Mouse (Mus musculus) myocyte (in vitro differentiated cells): ENCODE measurements around the gene Col4a2. TPM values are rescaled to one million over a fixed set of nuclear protein-coding genes. Genes with fewer than 3 reads are reported as not detected.

Experiments
- H3K27me3 ChIP-seq: one replicate; pipeline ENCODE4 v1.6.1; 2011; ENCODE audit not compliant: control insufficient read depth, insufficient read depth, insufficient read length
- H3K36me3 ChIP-seq: one replicate; pipeline ENCODE4 v1.6.1; 2011; ENCODE audit not compliant: control insufficient read depth, insufficient read depth
- H3K4me2 ChIP-seq: one replicate; pipeline ENCODE4 v1.6.1; 2011; ENCODE audit warnings: low read depth, control low read depth
- H3K4me3 ChIP-seq: one replicate; pipeline ENCODE4 v1.5.1; 2011; ENCODE audit warnings: mild to moderate bottlenecking, control low read depth, moderate library complexity
- H3K79me2 ChIP-seq: one replicate; pipeline ENCODE4 v1.6.1; 2011; ENCODE audit not compliant: control insufficient read depth, insufficient read depth
- H3ac ChIP-seq: one replicate; pipeline ENCODE4 v1.6.1; 2011; ENCODE audit not compliant: control insufficient read depth, insufficient read length
- CEBPB ChIP-seq: IDR thresholded peaks from 2 replicates; pipeline ENCODE4 v1.6.1; 2011; ENCODE audit warnings: mild to moderate bottlenecking, moderate library complexity; ENCODE audit not compliant: poor library complexity, insufficient read depth, severe bottlenecking
- E2F4 ChIP-seq: IDR thresholded peaks from one replicate; pipeline ENCODE4 v1.6.1; 2011; ENCODE audit warnings: mild to moderate bottlenecking, control low read depth, moderate library complexity; ENCODE audit not compliant: insufficient read depth
- MAX ChIP-seq: IDR thresholded peaks from one replicate; pipeline ENCODE4 v1.6.1; 2011; ENCODE audit warnings: low read depth, mild to moderate bottlenecking, control low read depth
- MYOD1 ChIP-seq, 3 experiments: IDR thresholded peaks; one replicate each; pipeline ENCODE4 v1.6.1; 2011; ENCODE audit warnings: control low read depth in 2 of 3, low read depth in 2 of 3, mild to moderate bottlenecking in 2 of 3, moderate library complexity in 1 of 3; ENCODE audit not compliant: insufficient read length in 2 of 3, control insufficient read depth in 1 of 3
- MYOG ChIP-seq, 3 experiments: IDR thresholded peaks; one replicate each; pipeline ENCODE4 v1.6.1; 2011; ENCODE audit warnings: control low read depth in 2 of 3, low read depth in 2 of 3, mild to moderate bottlenecking in 2 of 3; ENCODE audit not compliant: insufficient read length in 2 of 3, control insufficient read depth in 1 of 3, insufficient read depth in 1 of 3
- POLR2A ChIP-seq: IDR thresholded peaks from one replicate; pipeline ENCODE4 v1.6.1; 2011; ENCODE audit warnings: low read depth, mild to moderate bottlenecking, control low read depth, moderate library complexity; ENCODE audit not compliant: insufficient read length
- POLR2AphosphoS2 ChIP-seq: IDR thresholded peaks from one replicate; pipeline ENCODE4 v1.6.1; 2011; ENCODE audit warnings: low read depth, control low read depth; ENCODE audit not compliant: insufficient read length
- REST ChIP-seq: IDR thresholded peaks from one replicate; pipeline ENCODE4 v1.6.1; 2011; ENCODE audit warnings: mild to moderate bottlenecking, control low read depth, moderate library complexity; ENCODE audit not compliant: insufficient read depth, insufficient read length
- SRF ChIP-seq: IDR thresholded peaks from one replicate; pipeline ENCODE4 v1.6.1; 2011; ENCODE audit warnings: low read depth; ENCODE audit not compliant: control insufficient read depth, insufficient read length
- TCF12 ChIP-seq: IDR thresholded peaks from one replicate; pipeline ENCODE4 v1.6.1; 2011; ENCODE audit warnings: mild to moderate bottlenecking, control low read depth; ENCODE audit not compliant: poor library complexity, insufficient read depth, severe bottlenecking
- TCF3 ChIP-seq: IDR thresholded peaks from one replicate; pipeline ENCODE4 v1.6.1; 2011; ENCODE audit warnings: low read depth, control low read depth; ENCODE audit not compliant: insufficient read length
- USF1 ChIP-seq: IDR thresholded peaks from one replicate; pipeline ENCODE4 v1.6.1; 2011; ENCODE audit warnings: low read depth, mild to moderate bottlenecking, control low read depth, moderate library complexity
- polyA plus RNA-seq: library from polyadenylated mRNA; unstranded; fragments of >200 nt; fragmentation: generic; extraction: Trizol; gene quantifications from one replicate; pipeline ENCODE4 v1.2.1, GENCODE M21; 2012; ENCODE audit warnings: missing spikeins

Col4a2 gene
- polyA plus RNA-seq, 1 experiment = 47.3 TPM

DNA sequence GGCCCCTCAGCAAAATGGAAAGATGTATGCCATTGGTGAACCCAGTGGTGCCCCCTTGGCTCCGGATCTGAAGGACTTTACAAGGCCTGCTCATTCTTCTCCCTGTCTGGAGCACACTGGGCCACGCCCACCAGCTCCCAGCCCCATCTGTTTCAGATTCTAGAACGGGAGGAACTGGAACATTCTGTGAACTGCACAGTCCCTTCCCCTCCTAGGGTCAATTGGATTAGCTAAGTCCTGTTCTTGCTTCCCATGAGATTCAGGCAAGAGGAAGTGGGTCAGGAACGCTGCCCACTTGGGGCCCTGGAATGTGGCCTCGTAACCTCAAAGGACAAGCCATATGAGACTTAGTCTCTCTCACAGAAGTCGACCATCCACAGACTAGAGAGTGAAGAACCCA lies 41.8 kb upstream of the Col4a2 start:
- no peak for TF ChIP-seq TCF12
- TF ChIP-seq POLR2A = no peak
- no peak overlapping the region for H3K4me3 ChIP-seq

GRCm38 (mm10) chr8:11272205-11272604 lies 40.4 kb upstream of the Col4a2 start:
- no peak overlapping the region for H3ac ChIP-seq
- H3K79me2 ChIP-seq = no peaks in the 10 kb centered on the region
- H3K4me2 ChIP-seq = no peak overlapping the region
- no peak overlapping the region for H3K4me3 ChIP-seq
- TF ChIP-seq MYOD1 (IDR thresholded peaks at IDR 0.05; ENCODE audit: control insufficient read depth in 1 of 3, insufficient read length in 2 of 3, low read depth in 2 of 3) = no peak
- no peak for TF ChIP-seq MYOG (IDR thresholded peaks at IDR 0.05; ENCODE audit: control insufficient read depth in 1 of 3, insufficient read depth in 1 of 3, insufficient read length in 2 of 3, low read depth in 2 of 3)
- no peak for TF ChIP-seq POLR2AphosphoS2
- no peak for TF ChIP-seq REST
- no peak for TF ChIP-seq SRF
- TF ChIP-seq TCF3 = no peak
- no peak for TF ChIP-seq MAX
- H3K36me3 ChIP-seq = no peaks in the 10 kb centered on the region
- H3K27me3 ChIP-seq = no peaks in the 10 kb centered on the region

More for the DNA sequence above, 41.8 kb upstream of the Col4a2 start:
- H3K4me2 ChIP-seq = no peak overlapping the region
- H3K27me3 ChIP-seq = no peaks in the 10 kb centered on the region
- H3K79me2 ChIP-seq = no peaks in the 10 kb centered on the region
- no peaks in the 10 kb centered on the region for H3K36me3 ChIP-seq
- H3ac ChIP-seq = no peak overlapping the region

DNA sequence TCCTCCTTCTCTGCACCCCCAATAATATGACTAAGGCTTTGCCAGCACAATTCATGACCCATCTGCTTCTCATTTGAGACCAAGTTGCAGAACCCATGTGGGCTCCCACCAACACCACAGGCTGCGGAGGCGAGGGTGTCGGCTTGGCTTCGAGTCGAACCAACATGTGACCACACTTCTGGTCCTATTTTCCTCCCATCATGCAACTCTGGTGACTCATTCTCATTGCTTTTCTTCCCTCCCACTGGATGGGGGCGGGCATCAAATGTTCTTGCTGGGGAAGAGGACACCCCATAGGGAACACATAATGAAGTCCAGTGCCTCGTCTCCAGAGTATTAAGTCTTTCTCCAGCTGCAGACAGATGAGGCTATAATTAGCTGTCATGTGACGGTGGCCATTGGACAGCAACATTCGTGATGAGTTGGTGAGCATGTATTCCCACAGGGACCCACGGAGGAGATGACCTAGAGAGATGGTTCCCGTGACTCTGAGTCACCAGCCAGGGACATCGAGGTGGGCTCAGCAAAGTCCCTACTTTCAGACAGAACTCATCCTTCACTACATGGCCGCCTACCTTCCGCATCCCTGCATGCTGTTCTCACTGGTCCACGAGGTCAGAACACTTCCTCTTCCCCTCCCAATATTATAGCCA lies 39.0 kb upstream of the Col4a2 start:
- Histone ChIP-seq H3K4me3 (no peak overlapping the region), H3K27me3 (no peaks in the 10 kb centered on the region), H3K79me2 (no peaks in the 10 kb centered on the region), H3K36me3 (no peaks in the 10 kb centered on the region), H3ac (no peak overlapping the region), H3K4me2 (no peak overlapping the region)
- TF ChIP-seq SRF = no peak
- TF ChIP-seq TCF12 = no peak
- TF ChIP-seq MYOG (IDR thresholded peaks at IDR 0.05; ENCODE audit: control insufficient read depth in 1 of 3, insufficient read depth in 1 of 3, insufficient read length in 2 of 3, low read depth in 2 of 3) = no peak
- no peak for TF ChIP-seq E2F4
- no peak for TF ChIP-seq POLR2AphosphoS2
- TF ChIP-seq CEBPB = no peak
- no peak for TF ChIP-seq USF1
- no peak for TF ChIP-seq MYOD1 (IDR thresholded peaks at IDR 0.05; ENCODE audit: control insufficient read depth in 1 of 3, insufficient read length in 2 of 3, low read depth in 2 of 3)
- no peak for TF ChIP-seq POLR2A
- no peak for TF ChIP-seq MAX
- no peak for TF ChIP-seq TCF3
- TF ChIP-seq REST = no peak

- TF ChIP-seq REST (no peak), MAX (no peak), TCF12 (no peak), MYOG (IDR thresholded peaks at IDR 0.05; ENCODE audit: control insufficient read depth in 1 of 3, insufficient read depth in 1 of 3, insufficient read length in 2 of 3, low read depth in 2 of 3) (no peak), POLR2AphosphoS2 (no peak), SRF (no peak), TCF3 (no peak), CEBPB (no peak), USF1 (no peak), MYOD1 (IDR thresholded peaks at IDR 0.05; ENCODE audit: control insufficient read depth in 1 of 3, insufficient read length in 2 of 3, low read depth in 2 of 3) (no peak), E2F4 (no peak), POLR2A (no peak)
- Histone ChIP-seq H3K79me2 (no peaks in the 10 kb centered on the region), H3K27me3 (no peaks in the 10 kb centered on the region), H3ac (no peak overlapping the region), H3K4me3 (no peak overlapping the region), H3K4me2 (no peak overlapping the region), H3K36me3 (no peaks in the 10 kb centered on the region)
These were observed 38.2 kb upstream of the Col4a2 start for GRCm38 (mm10) chr8:11274415-11274814.

DNA sequence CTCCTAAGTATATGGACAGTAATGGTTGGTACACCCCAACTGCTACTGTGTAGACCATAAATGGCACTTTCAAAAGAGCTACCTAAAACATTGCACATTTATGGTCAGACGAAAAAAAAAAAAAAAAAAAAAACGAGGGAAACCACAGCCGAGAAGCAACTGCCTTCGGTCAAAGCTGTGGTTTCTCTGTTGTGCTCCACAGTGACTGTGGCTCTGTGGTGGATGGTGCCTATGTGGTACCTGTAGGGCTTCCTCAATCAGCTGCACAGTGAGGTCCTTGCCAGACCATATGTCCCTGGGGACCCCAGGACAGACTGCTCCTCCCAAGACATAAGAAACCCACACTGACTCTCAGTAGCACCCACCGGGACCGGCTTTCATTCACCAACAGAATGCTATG lies 36.3 kb upstream of the Col4a2 start:
- Histone ChIP-seq H3K4me2 (no peak overlapping the region), H3K79me2 (no peaks in the 10 kb centered on the region), H3K4me3 (no peak overlapping the region), H3K27me3 (no peaks in the 10 kb centered on the region), H3K36me3 (no peaks in the 10 kb centered on the region), H3ac (no peak overlapping the region)
- TF ChIP-seq REST (no peak), USF1 (no peak), MYOG (IDR thresholded peaks at IDR 0.05; ENCODE audit: control insufficient read depth in 1 of 3, insufficient read depth in 1 of 3, insufficient read length in 2 of 3, low read depth in 2 of 3) (no peak), POLR2A (no peak), MYOD1 (IDR thresholded peaks at IDR 0.05; ENCODE audit: control insufficient read depth in 1 of 3, insufficient read length in 2 of 3, low read depth in 2 of 3) (no peak), POLR2AphosphoS2 (no peak), CEBPB (no peak), MAX (no peak), SRF (no peak), TCF3 (no peak), TCF12 (no peak), E2F4 (no peak)
